Mouse (Mus musculus) brain, embryonic 14.5 days (tissue): ENCODE data around the gene Vav3. TPM values are rescaled to one million over a fixed set of nuclear protein-coding genes. Genes with fewer than 3 reads are reported as not detected.
A peak's percentile ranks its signal among the peaks of the same experiment; 100 is the strongest.

ENCODE experiments used
- DNase-seq: peaks from one replicate; pipeline ENCODE4 v3.0.0-alpha.2; 2011; ENCODE audit warnings: low read depth
- CTCF ChIP-seq: fragments of 200-500 bp; IDR thresholded peaks from 2 replicates; pipeline ENCODE4 v1.5.1; 2012; ENCODE audit warnings: inconsistent platforms, mild to moderate bottlenecking, moderate library complexity, borderline replicate concordance; ENCODE audit not compliant: insufficient read depth, insufficient read length; ENCODE audit errors: extremely low read depth
- POLR2A ChIP-seq: fragments of 200-500 bp; IDR thresholded peaks from 2 replicates; pipeline ENCODE4 v1.6.1; 2012; ENCODE audit warnings: mild to moderate bottlenecking, inconsistent platforms, borderline replicate concordance; ENCODE audit not compliant: poor library complexity, insufficient read depth, insufficient read length, severe bottlenecking; ENCODE audit errors: extremely low read depth
- polyA plus RNA-seq: library from polyadenylated mRNA; depleted of rRNA; stranded (reverse); fragments of >200 nt; gene quantifications from 2 replicates; pipeline ENCODE4 v1.2.3, GENCODE M21; 2012; rRNA removed

Gene Vav3
- polyA plus RNA-seq, 1 experiment: 15.7 TPM

GRCm38 (mm10) chr3:109701301-109701700 is 360.8 kb downstream of the Vav3 start:
- TF ChIP-seq CTCF (no peak), POLR2A (no peak)
- no peak for DNase-seq

DNA sequence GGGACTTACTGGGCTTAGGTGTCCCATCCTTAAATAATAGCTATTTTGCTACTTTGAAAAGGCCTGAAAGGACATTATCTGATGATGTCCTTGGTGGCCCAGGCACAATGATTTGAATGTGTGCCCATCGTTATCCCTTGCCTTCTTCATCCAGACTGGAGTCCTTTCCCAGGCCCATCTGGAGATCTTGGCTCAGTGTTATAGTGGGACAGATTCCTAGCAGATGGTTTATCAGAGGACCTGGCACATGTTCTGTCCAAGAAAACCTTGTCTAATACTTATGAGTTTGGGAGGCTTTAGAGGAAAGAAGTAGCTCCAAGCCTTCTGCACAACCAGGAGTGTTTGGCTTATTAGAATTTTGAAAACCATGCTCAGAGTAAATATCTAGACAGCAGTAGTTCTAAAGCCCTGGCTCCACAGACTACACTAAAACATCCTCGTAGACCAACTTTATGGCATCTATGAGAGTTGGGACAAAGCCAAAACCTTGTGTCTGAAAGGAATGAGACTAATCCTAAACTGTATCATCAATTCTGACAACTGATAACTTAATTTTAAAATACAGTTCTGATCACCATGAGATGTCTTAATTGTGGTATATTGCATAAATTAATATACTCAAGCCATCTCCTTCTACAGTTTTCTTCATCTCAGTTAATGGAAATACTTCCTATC is 367.5 kb downstream of the Vav3 start:
- DNase-seq: peak; percentile 80
- TF ChIP-seq POLR2A (no peak), CTCF (no peak)

GRCm38 (mm10) chr3:109711751-109712150 is 371.3 kb downstream of the Vav3 start:
- no peak for DNase-seq
- no peak for TF ChIP-seq POLR2A
- no peak for TF ChIP-seq CTCF

DNA sequence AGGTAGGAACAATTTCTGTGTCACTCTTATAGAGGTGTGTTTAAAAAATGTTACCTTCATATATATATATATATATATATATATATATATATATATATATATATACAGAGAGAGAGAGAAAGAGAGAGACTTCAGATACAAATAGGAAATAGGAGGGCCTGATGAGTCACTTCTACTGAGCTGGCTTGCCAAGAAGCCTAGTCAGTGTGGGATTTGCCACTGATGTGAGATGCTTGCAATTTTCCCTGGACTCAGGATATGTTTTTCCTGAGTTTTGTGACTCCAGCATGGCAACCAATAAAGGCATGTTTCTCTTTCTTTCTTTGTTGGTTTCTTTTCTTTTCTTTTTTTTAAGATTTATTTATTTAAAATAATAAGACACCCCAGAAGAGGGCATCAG is 374.0 kb downstream of the Vav3 start:
- no peak for DNase-seq
- TF ChIP-seq POLR2A: no peak
- no peak for TF ChIP-seq CTCF

DNA sequence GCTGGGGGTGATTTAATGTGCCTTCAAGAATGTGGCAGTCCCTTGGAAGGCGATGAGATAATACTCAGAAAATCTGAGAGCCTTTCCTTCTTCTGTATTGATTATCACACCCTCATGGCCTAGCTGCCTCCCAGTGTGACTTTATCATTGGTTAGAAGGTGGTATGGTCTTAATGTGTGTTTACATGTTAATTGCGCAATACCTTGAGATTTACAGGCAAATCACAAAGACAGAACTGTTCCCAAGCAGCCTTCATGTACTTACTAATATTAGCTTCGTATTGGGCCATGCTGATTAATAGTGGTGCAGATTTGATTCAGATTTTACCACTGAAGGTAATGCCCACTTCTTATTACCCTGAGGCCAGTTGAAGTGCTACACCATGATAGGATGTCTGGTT is 381.3 kb downstream of the Vav3 start:
- DNase-seq: no peak
- TF ChIP-seq CTCF (no peak), POLR2A (no peak)

DNA sequence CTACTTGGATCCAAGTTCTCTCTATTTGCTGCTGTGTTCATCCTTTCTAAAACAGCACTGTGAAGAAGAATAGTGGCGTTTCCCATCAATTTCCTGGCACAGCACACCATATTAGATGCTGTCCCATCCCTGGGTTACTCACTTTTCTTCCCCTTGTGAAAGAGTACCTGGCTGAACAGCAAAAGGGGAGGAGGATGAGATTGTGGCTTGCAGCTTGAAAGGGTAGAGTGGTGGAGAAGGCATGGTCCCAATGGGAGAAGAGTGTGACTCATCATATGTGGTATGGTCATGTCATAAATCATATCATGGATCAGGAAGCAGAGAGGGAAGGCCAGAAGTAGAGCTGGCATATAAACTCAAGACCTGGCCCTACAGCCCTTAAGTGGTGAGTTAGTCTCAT is 386.3 kb downstream of the Vav3 start:
- no peak for DNase-seq
- TF ChIP-seq POLR2A (no peak), CTCF (no peak)

- DNase-seq: peak; percentile 95
- TF ChIP-seq POLR2A: no peak
- no peak for TF ChIP-seq CTCF
Observed at GRCm38 (mm10) chr3:109731592-109732230, 391.3 kb downstream of the Vav3 start.

- TF ChIP-seq CTCF: peak; percentile 76; the same call in 1 of the 2 replicates
- TF ChIP-seq POLR2A: no peak
- DNase-seq: peak; percentile 95
Observed at GRCm38 (mm10) chr3:109732327-109733182, 392.1 kb downstream of the Vav3 start.

Other genes with a start within 250 kb of the Vav3 start
- gene Slc25a24, start 217.5 kb upstream of the Vav3 start, polyA plus RNA-seq: 6.0 and 6.9 TPM in 2 replicates